Mouse (Mus musculus): ENCODE results near the gene Supt5. TPM values are rescaled to one million over a fixed set of nuclear protein-coding genes. Genes with fewer than 3 reads are reported as not detected.

Supt5 gene
- total and polyA plus RNA-seq, 2 experiments from 2014 or later = 36.6 to 71.4 TPM

- Histone ChIP-seq H3K36me3 (replicated peaks; ENCODE audit: control insufficient read depth, insufficient read depth, low read length) (no peaks in the 10 kb centered on the region), H3K4me1 (ENCODE audit: control insufficient read depth, insufficient read depth) (peaks cover 8% of the 10 kb centered on the region), H3K4me2 (ENCODE audit: low read depth, low read length) (peak within 1 kb of the TSS; percentile 82), H3K9me3 (replicated peaks; ENCODE audit: control insufficient read depth, low read length) (no peaks in the 10 kb centered on the region), H3K4me3 (ENCODE audit: low read depth, low read length) (peak within 1 kb of the TSS; percentile 70), H3K9ac (replicated peaks; ENCODE audit: low read depth, low read length) (peak within 1 kb of the TSS; percentile 82), H3K27ac (ENCODE audit: low read depth) (peak within 1 kb of the TSS; percentile 74), H3K27me3 (ENCODE audit: control insufficient read depth, insufficient read depth, low read length) (no peaks in the 10 kb centered on the region)
- TF ChIP-seq EP300 (IDR thresholded peaks at IDR 0.05; ENCODE audit: low read depth) (no peak), CTCF (IDR thresholded peaks at IDR 0.05; ENCODE audit: low read depth) (peak; percentile 92)
- WGBS = 3% methylated on average over 68 of the region's 68 CpGs
- ATAC-seq (ENCODE audit: insufficient read depth, low read depth) (peak; percentile 71), DNase-seq (ENCODE audit: low spot score) (peak; percentile 88)
Observed at GRCm38 (mm10) chr7:28277615-28278278, 60.8 kb downstream of the Supt5 start, which contains the start of gene Eid2b. Gene Eid2b, plus strand, starts transcription at chr7:28277739.

GRCm38 (mm10) chr7:28277237-28277614, 61.3 kb downstream of the Supt5 start:
- Histone ChIP-seq H3K4me1 (ENCODE audit: control insufficient read depth, insufficient read depth) (peaks cover 8% of the 10 kb centered on the region), H3K4me2 (ENCODE audit: low read depth, low read length) (no peak overlapping the region), H3K9ac (replicated peaks; ENCODE audit: low read depth, low read length) (no peak overlapping the region), H3K27ac (ENCODE audit: low read depth) (no peak overlapping the region), H3K4me3 (ENCODE audit: low read depth, low read length) (no peak overlapping the region), H3K36me3 (replicated peaks; ENCODE audit: control insufficient read depth, insufficient read depth, low read length) (no peaks in the 10 kb centered on the region), H3K9me3 (replicated peaks; ENCODE audit: control insufficient read depth, low read length) (no peaks in the 10 kb centered on the region), H3K27me3 (ENCODE audit: control insufficient read depth, insufficient read depth, low read length) (no peaks in the 10 kb centered on the region)
- ATAC-seq (ENCODE audit: insufficient read depth, low read depth) (no peak), DNase-seq (ENCODE audit: low spot score) (no peak)
- TF ChIP-seq CTCF (IDR thresholded peaks at IDR 0.05; ENCODE audit: low read depth) = no peak
- no peak for TF ChIP-seq EP300 (IDR thresholded peaks at IDR 0.05; ENCODE audit: low read depth)
- WGBS = 55% methylated on average over 8 of the region's 8 CpGs

- H3K4me3 ChIP-seq (ENCODE audit: low read depth, low read length) = no peak overlapping the region
- H3K4me2 ChIP-seq (ENCODE audit: low read depth, low read length) = no peak overlapping the region
- ATAC-seq (ENCODE audit: insufficient read depth, low read depth) (no peak), DNase-seq (ENCODE audit: low spot score) (no peak)
- no peaks in the 10 kb centered on the region for H3K27me3 ChIP-seq (ENCODE audit: control insufficient read depth, insufficient read depth, low read length)
- WGBS = 78% methylated on average over 3 of the region's 3 CpGs
- no peak overlapping the region for H3K27ac ChIP-seq (ENCODE audit: low read depth)
- 0 out of 2 replicates have a peak, but pooled peaks cover 4% of the 10 kb centered on the region for H3K36me3 ChIP-seq (replicated peaks; ENCODE audit: control insufficient read depth, insufficient read depth, low read length)
- no peak overlapping the region for H3K9ac ChIP-seq (replicated peaks; ENCODE audit: low read depth, low read length)
- H3K9me3 ChIP-seq (replicated peaks; ENCODE audit: control insufficient read depth, low read length) = no peaks in the 10 kb centered on the region
- H3K4me1 ChIP-seq (ENCODE audit: control insufficient read depth, insufficient read depth) = peaks cover 6% of the 10 kb centered on the region; the same call in 1 of the 2 replicates
- TF ChIP-seq CTCF (IDR thresholded peaks at IDR 0.05; ENCODE audit: low read depth) = no peak
- TF ChIP-seq EP300 (IDR thresholded peaks at IDR 0.05; ENCODE audit: low read depth) = no peak
Observed at GRCm38 (mm10) chr7:28271761-28272160, 66.8 kb downstream of the Supt5 start.

GRCm38 (mm10) chr7:28269355-28269754, 69.2 kb downstream of the Supt5 start:
- WGBS = 90% methylated on average over 12 of the region's 12 CpGs
- TF ChIP-seq CTCF (IDR thresholded peaks at IDR 0.05; ENCODE audit: low read depth) = no peak
- TF ChIP-seq EP300 (IDR thresholded peaks at IDR 0.05; ENCODE audit: low read depth) = no peak
- Histone ChIP-seq H3K4me3 (ENCODE audit: low read depth, low read length) (no peak overlapping the region), H3K36me3 (replicated peaks; ENCODE audit: control insufficient read depth, insufficient read depth, low read length) (0 out of 2 replicates have a peak, but pooled peaks cover 4% of the 10 kb centered on the region), H3K9me3 (replicated peaks; ENCODE audit: control insufficient read depth, low read length) (no peaks in the 10 kb centered on the region), H3K4me1 (ENCODE audit: control insufficient read depth, insufficient read depth) (peaks cover 6% of the 10 kb centered on the region; the same call in 1 of the 2 replicates), H3K9ac (replicated peaks; ENCODE audit: low read depth, low read length) (no peak overlapping the region), H3K27me3 (ENCODE audit: control insufficient read depth, insufficient read depth, low read length) (no peaks in the 10 kb centered on the region), H3K4me2 (ENCODE audit: low read depth, low read length) (no peak overlapping the region), H3K27ac (ENCODE audit: low read depth) (no peak overlapping the region)
- DNase-seq (ENCODE audit: low spot score) (no peak), ATAC-seq (ENCODE audit: insufficient read depth, low read depth) (no peak)

GRCm38 (mm10) chr7:28268576-28268975, 70.0 kb downstream of the Supt5 start:
- no peaks in the 10 kb centered on the region for H3K9me3 ChIP-seq (replicated peaks; ENCODE audit: control insufficient read depth, low read length)
- 36% methylated on average over 16 of the region's 16 CpGs for WGBS
- H3K4me1 ChIP-seq (ENCODE audit: control insufficient read depth, insufficient read depth) = peaks cover 6% of the 10 kb centered on the region; the same call in 1 of the 2 replicates
- TF ChIP-seq EP300 (IDR thresholded peaks at IDR 0.05; ENCODE audit: low read depth) (no peak), CTCF (IDR thresholded peaks at IDR 0.05; ENCODE audit: low read depth) (no peak)
- H3K4me3 ChIP-seq (ENCODE audit: low read depth, low read length) = peak overlapping the region; percentile 90
- H3K36me3 ChIP-seq (replicated peaks; ENCODE audit: control insufficient read depth, insufficient read depth, low read length) = 0 out of 2 replicates have a peak, but pooled peaks cover 4% of the 10 kb centered on the region
- peak overlapping the region; percentile 92 for H3K4me2 ChIP-seq (ENCODE audit: low read depth, low read length)
- DNase-seq (ENCODE audit: low spot score) = peak; percentile 7
- peak overlapping the region; percentile 88; the same call in 1 of the 2 replicates for H3K27ac ChIP-seq (ENCODE audit: low read depth)
- no peak for ATAC-seq (ENCODE audit: insufficient read depth, low read depth)
- H3K27me3 ChIP-seq (ENCODE audit: control insufficient read depth, insufficient read depth, low read length) = no peaks in the 10 kb centered on the region
- peak overlapping the region; percentile 95 for H3K9ac ChIP-seq (replicated peaks; ENCODE audit: low read depth, low read length)
